Mouse (Mus musculus) macrophage (primary cell): ENCODE measurements around the gene Ncoa3. TPM values are rescaled to one million over a fixed set of nuclear protein-coding genes. Genes with fewer than 3 reads are reported as not detected.

ENCODE experiments used
- H3K27ac ChIP-seq: fragments of 350-480 bp; formaldehyde crosslinking; 2 replicates; pipeline ENCODE4 v1.9.0; 2021
- H3K36me3 ChIP-seq: fragments of 350-480 bp; formaldehyde crosslinking; 2 replicates; pipeline ENCODE4 v1.9.0; 2021; ENCODE audit errors: inconsistent target
- H3K4me3 ChIP-seq: fragments of 350-480 bp; formaldehyde crosslinking; 2 replicates; pipeline ENCODE4 v1.9.0; 2021; ENCODE audit errors: inconsistent target
- H3K79me2 ChIP-seq: fragments of 350-480 bp; formaldehyde crosslinking; 2 replicates; pipeline ENCODE4 v1.9.0; 2021; ENCODE audit errors: inconsistent target
- WGBS: methylation state at CpG from one replicate; pipeline ENCODE4 v1.1.7; 2026; ENCODE audit warnings: inconsistent platforms; ENCODE audit not compliant: missing documents; 5-methylcytosine and 5-hydroxymethylcytosine counted together
- polyA plus RNA-seq: library from polyadenylated mRNA; stranded (reverse); fragments of 250-400 nt; gene quantifications from 3 replicates; pipeline ENCODE4 v1.2.4, GENCODE M21; 2018; ENCODE audit warnings: inconsistent platforms

The Ncoa3 gene
- polyA plus RNA-seq, 1 experiment from 2014 or later = 65.0 TPM

GRCm38 (mm10) chr2:166112986-166113385 lies 120.5 kb downstream of the Ncoa3 start:
- Histone ChIP-seq H3K27ac (no peak overlapping the region), H3K79me2 (no peaks in the 10 kb centered on the region), H3K36me3 (no peaks in the 10 kb centered on the region), H3K4me3 (no peak overlapping the region)
- WGBS = 96% methylated on average over 11 of the region's 11 CpGs

GRCm38 (mm10) chr2:166115571-166116277 lies 123.3 kb downstream of the Ncoa3 start:
- H3K4me3 ChIP-seq = no peak overlapping the region
- 74% methylated on average over 15 of the region's 15 CpGs for WGBS
- H3K36me3 ChIP-seq = no peaks in the 10 kb centered on the region
- H3K79me2 ChIP-seq = no peaks in the 10 kb centered on the region
- H3K27ac ChIP-seq = no peak overlapping the region

- Histone ChIP-seq H3K36me3 (no peaks in the 10 kb centered on the region), H3K27ac (no peak overlapping the region), H3K79me2 (no peaks in the 10 kb centered on the region), H3K4me3 (no peak overlapping the region)
- 87% methylated on average over 7 of the region's 7 CpGs for WGBS
Measured at GRCm38 (mm10) chr2:166116278-166116608, 123.8 kb downstream of the Ncoa3 start.

- no peak overlapping the region for H3K27ac ChIP-seq
- WGBS = 80% methylated on average over 16 of the region's 16 CpGs
- no peaks in the 10 kb centered on the region for H3K36me3 ChIP-seq
- H3K4me3 ChIP-seq = no peak overlapping the region
- no peaks in the 10 kb centered on the region for H3K79me2 ChIP-seq
Measured at GRCm38 (mm10) chr2:166116704-166117103, 124.3 kb downstream of the Ncoa3 start.

- H3K79me2 ChIP-seq = no peaks in the 10 kb centered on the region
- no peak overlapping the region for H3K4me3 ChIP-seq
- no peaks in the 10 kb centered on the region for H3K36me3 ChIP-seq
- 39% methylated on average over 2 of the region's 2 CpGs for WGBS
- H3K27ac ChIP-seq = no peak overlapping the region
Measured at GRCm38 (mm10) chr2:166119992-166120391, 127.6 kb downstream of the Ncoa3 start.

GRCm38 (mm10) chr2:166121681-166122355 lies 129.4 kb downstream of the Ncoa3 start:
- Histone ChIP-seq H3K36me3 (no peaks in the 10 kb centered on the region), H3K4me3 (no peak overlapping the region), H3K79me2 (no peaks in the 10 kb centered on the region), H3K27ac (no peak overlapping the region)
- 82% methylated on average over 14 of the region's 14 CpGs for WGBS

GRCm38 (mm10) chr2:166122781-166123180 lies 130.3 kb downstream of the Ncoa3 start:
- Histone ChIP-seq H3K27ac (no peak overlapping the region), H3K4me3 (no peak overlapping the region), H3K79me2 (no peaks in the 10 kb centered on the region), H3K36me3 (no peaks in the 10 kb centered on the region)
- 98% methylated on average over 6 of the region's 6 CpGs for WGBS

Other genes with a start within 250 kb of the Ncoa3 start
- gene Zmynd8, start 93.6 kb upstream of the Ncoa3 start, polyA plus RNA-seq = 52.3 to 95.5 TPM (median 75.2 TPM) in 3 replicates
- gene Sulf2, start 163.0 kb downstream of the Ncoa3 start, polyA plus RNA-seq = 81.3 to 174 TPM (median 111 TPM) in 3 replicates